Mouse (Mus musculus) CD8-positive naive resting alpha-beta T cell, adult 2 months (primary cell): Measurements from ENCODE around the gene Ank2.
"Not testable (repeated sequence)": the region's sequence is repeated elsewhere in the genome, so short reads cannot be mapped to it uniquely, and the experiment has no call there.

Source experiments
- DNase-seq, 2 experiments: peaks; one replicate each; pipeline ENCODE4 v3.0.0; 2022; ENCODE audit warnings: low read depth in 2 of 2, low spot score in 2 of 2

The Ank2 gene

GRCm38 (mm10) chr3:127361384-127361783, 137.8 kb downstream of the Ank2 start:
- DNase-seq: no peak

GRCm38 (mm10) chr3:127355252-127355651, 143.9 kb downstream of the Ank2 start:
- no peak for DNase-seq

- DNase-seq: no peak
Measured at GRCm38 (mm10) chr3:127350602-127351362, 148.4 kb downstream of the Ank2 start.

DNA sequence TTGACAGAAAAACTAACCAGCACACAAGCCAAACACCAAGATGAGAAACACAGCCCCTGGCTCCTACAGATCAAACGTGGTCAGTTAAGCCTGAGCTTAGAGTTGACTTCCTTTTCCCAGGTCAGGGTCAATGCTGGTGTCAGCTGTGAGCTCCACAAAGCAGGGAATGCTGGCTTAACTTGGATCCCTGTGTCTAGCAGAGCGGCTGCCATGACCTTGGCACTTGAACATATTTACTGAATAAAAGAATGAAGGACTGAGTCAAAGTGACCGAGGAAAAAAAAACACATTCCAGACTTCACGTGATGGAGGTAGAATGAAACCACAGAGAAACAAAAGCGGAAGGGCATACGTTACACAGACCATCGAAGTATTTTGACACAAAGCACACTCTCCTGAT, 150.2 kb downstream of the Ank2 start:
- DNase-seq: no peak

DNA sequence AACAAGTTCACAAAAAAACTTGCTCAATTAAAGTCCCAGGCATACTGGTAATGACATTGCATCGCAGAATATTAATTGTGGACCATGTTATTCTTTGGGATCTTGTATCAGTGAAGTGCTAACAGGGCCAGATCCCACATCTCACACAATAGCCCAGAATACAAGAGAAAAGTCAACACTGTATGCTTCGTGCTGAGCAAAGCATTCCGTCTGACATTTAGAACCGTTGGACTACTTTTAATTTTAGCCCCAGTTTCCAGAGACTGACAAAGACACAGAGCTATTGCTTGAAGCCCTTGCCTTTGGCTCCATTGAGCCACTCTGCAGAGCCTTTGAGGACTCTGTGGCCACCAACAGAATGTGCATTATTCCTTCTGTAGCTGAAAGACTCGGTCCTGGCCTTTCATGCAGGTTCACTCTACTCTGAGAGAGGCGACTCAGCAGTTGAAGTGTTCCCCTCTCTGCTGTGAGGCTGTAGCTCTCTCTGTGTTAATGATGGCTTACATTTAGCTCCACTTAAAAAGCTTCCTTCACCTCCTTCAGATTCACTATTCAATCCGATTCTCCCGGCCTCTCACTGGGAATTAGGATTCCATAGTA, 153.2 kb downstream of the Ank2 start:
- DNase-seq: no peak

DNA sequence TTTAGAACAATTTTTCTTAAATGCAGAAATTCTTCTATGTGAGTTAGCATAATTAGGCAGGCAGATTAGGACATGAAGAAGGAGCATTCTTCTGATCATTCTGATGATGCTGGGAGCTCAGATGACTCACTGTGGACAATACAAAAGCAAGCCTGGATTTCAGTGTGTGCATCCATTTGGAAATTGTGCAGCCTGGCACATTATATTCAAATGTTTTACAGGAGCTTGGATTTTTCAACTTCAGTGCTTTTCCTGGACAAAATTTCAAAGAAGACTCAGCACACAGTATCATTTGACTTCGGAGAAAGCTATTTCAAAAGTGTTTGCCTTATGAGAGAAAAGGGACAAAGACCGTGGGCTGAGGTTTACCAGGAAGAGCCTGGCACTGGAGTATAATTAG, 157.8 kb downstream of the Ank2 start:
- DNase-seq: no peak

DNA sequence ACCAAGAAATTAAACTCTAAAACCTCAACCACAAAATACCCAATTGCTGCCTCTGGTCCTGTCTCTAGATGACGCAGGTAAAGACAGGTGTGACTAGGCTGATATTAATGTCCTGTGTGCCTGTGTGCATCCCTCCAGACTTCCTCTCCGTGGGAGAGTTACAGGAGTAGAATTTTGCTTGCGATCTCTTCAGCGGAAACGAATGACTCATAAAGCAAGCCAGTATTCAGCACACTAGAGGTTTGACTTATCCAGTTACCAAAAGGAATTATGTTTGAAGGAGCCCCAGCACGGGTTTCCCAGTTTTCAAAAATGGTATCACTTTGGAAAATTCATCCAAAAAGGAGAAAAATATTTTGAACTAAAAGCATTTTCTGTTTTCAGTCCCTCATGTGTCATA, 164.3 kb downstream of the Ank2 start:
- DNase-seq: no peak

DNA sequence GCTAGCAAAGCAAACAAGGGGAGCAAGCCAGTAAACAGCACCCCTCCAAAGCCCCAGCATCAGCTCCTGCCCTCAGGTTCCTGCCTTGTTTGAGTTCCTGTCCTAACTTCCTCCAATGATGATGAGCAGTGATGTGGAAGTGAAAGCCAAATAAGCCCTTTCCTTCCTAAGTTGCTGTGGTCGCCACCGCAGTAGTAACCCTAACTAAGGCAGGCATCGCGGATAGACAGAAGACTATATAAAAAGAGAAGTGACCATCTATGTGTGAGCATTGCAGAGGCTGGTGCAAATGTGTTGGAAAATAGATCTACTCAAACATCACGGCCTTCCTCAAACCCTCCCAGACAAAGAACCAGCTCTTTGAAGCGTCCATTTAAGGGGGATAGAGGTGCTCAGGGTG, 167.6 kb downstream of the Ank2 start:
- no peak for DNase-seq

DNA sequence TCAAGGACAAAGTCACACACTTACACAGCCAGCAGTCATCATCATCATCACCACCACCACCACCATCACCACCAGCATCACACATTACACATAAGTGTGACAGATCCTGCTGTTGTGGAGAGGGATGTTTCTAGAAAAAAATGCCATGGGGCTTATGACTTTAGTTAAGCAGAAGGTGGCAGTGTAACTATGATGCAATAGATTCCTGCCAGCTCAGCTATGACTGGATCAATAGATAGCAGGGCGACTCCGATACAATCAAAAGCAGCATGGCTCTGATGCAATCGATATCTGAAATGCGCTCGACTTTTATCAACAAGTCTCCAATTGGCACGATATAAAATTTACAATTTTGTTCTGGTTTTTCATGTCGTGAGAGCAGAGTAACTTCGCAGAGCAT, 172.8 kb downstream of the Ank2 start:
- DNase-seq: no peak

GRCm38 (mm10) chr3:127322870-127323269, 176.3 kb downstream of the Ank2 start:
- no peak for DNase-seq

GRCm38 (mm10) chr3:127321645-127322044, 177.5 kb downstream of the Ank2 start:
- no peak for DNase-seq

DNA sequence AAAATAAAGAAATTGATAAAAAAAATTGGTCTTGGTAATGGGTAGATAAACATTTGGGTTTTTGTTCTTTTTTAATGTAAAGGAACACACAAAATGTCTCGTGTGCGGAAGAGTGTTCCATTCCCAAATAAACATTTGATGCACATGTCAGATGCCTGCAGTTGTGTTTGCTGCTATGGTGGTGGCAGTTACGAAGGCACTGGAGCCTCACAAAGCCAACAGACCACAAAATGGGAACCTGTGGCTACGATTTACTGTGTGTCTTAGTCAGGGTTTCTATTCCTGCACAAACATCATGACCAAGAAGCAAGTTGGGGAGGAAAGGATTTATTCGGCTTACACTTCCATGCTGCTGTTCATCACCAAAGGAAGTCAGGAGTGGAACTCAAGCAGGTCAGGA, 178.1 kb downstream of the Ank2 start:
- DNase-seq: not testable (repeated sequence)

GRCm38 (mm10) chr3:127320311-127320710, 178.8 kb downstream of the Ank2 start:
- no peak for DNase-seq

DNA sequence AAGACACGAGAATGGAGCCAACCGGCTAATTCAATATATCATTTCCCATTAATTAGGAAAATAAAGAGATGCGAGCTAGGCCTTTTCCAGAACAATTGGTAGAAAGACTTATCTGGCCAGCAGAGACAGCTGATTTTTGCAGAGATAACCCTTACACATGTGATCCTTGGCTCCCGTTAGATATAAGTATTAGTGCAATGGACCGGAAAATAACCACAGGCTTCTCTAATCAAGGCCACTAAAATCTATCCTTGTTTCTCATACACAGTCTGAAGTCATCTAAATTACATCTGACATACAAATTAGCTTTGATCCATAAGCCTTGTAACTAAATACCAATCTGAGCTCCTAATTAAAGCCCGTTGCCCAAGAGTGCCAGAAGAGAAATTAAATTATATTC, 181.5 kb downstream of the Ank2 start:
- no peak for DNase-seq

GRCm38 (mm10) chr3:127316717-127317116, 182.4 kb downstream of the Ank2 start:
- no peak for DNase-seq

- no peak for DNase-seq
Measured at GRCm38 (mm10) chr3:127311521-127311920, 187.6 kb downstream of the Ank2 start.

DNA sequence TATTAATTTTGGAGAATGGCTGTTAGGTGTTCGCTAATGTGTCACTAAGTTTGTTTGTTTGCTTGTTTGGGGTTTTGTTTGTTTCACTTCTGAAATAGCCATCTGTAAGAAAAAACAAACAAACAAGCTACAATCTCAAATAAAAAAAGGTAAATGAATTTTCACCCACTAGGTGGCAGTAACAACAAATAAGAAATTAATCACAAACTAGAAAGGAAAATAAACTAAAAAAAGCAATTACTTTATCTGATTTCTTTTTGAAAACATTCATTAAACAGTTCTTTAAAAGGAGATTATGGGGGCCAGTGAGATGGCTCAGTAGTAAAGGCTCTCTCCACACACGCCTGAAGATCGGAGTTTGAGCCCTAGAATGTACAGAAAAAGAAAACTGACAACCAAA, 189.1 kb downstream of the Ank2 start:
- no peak for DNase-seq

GRCm38 (mm10) chr3:127303957-127304553, 195.1 kb downstream of the Ank2 start:
- no peak for DNase-seq

DNA sequence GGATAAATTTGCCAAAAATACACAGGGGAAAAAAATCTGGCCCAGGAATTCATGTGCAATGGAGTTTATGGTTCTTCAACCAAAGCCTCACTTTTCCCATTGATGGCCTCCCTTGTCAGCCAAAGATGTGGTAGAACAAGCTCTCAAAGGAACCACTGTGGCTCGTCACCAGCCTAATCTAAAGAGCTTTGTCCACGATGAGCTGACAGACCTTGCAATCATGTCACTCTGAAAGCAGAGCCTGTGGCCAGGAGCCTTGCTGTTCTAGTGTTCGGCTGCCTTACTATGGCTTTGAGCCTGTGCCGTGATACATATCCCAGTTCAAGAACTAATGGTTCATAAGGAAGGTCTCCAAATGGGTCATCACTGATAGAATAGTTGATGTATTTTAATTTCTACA, 196.1 kb downstream of the Ank2 start:
- DNase-seq: no peak

DNA sequence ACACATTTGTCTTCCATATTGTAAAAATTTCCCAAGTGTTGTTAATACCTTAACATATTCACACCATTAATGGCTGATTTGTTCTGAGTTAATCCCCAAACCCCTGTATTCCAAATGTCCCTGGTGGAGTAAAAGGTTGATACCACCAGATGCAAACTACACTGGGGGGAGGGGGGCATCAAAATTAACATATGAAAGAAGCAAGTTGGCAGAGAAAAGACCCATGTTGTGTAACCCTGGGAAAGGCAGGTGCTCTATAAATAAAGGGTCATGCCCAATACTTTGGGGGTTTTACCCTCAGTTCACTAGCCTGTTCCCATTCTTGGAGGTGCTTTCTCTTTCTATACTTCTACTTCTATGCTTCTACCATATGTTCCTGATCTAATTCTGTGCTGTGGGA, 198.4 kb downstream of the Ank2 start:
- DNase-seq: no peak

DNA sequence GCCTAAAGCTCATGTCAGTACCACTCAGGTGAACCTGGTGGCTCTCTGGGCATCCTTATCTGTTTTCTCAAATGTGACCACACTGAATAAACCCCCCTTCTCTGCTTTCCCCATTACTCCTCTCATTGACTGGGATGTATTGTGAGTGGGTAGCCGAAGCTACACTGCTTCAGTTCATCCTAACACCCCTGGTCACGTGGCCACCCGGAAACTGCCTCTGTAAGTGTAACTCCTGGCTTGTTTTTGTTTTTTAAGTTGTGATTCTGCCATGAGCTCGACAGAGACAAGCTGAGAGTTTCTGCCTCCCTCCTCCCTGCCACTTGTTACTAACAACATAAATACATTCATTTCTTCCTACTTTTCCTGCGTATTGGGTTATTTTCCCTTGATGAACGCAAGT, 203.2 kb downstream of the Ank2 start:
- DNase-seq: no peak

DNA sequence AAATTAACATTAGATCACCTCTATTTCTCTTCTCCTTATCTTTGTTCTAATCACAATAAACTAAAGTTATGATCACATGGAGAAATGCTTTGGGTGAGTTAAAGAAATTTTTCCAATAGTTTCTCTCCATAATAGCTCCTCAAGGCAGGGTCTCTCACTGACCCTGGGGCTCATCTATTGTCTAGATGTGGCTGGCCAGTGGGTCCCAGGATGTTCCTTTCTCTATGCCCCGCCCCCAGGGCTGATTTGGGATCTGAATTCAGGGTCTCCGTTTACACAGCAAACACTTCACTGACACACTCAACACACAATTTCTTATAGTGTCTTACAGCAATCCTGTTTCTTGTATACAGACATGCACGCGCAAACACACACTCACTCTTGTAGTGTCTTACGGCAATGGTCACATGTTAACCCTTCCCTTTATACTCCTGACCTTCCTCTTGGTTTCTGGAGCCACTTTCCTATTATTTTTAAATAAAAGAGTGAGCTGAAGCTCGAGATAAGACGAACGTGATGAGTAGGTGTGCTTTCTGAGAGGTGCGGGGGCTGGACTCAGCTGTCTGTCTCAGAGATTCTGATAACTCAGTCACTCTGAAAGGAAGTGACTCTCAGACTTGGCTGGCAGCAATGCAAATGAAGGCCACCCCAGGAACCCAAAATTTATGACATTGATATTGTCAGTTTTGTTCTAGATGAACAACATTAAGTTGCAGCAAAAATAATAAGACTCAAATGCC, 204.4 kb downstream of the Ank2 start:
- no peak for DNase-seq
